Mouse (Mus musculus) liver, embryonic 16.5 days (tissue): Measurements from ENCODE around the gene Gstm3. TPM values are rescaled to one million over a fixed set of nuclear protein-coding genes. Genes with fewer than 3 reads are reported as not detected.
"Not testable (repeated sequence)": the region's sequence is repeated elsewhere in the genome, so short reads cannot be mapped to it uniquely, and the experiment has no call there.

Experiments
- ATAC-seq: fragments of 200-750 bp; cut with Nextera tagmentation; 2 replicates; pipeline ENCODE4 v1.8.0; 2017; ENCODE audit warnings: low read depth, mild to moderate bottlenecking, moderate number of reproducible peaks, moderate library complexity
- H3K27ac ChIP-seq: fragments of 300-500 bp; sonication (generic); 2 replicates; pipeline ENCODE4 v1.5.1; 2014; ENCODE audit warnings: mild to moderate bottlenecking, low read length
- H3K27me3 ChIP-seq: fragments of 300-500 bp; sonication (generic); 2 replicates; pipeline ENCODE4 v1.6.1; 2014; ENCODE audit warnings: low read depth, low read length, mixed read lengths; ENCODE audit not compliant: control insufficient read depth, insufficient read depth
- H3K36me3 ChIP-seq: fragments of 300-500 bp; sonication (generic); 2 replicates; pipeline ENCODE4 v1.6.1; 2014; ENCODE audit warnings: mild to moderate bottlenecking; ENCODE audit not compliant: control insufficient read depth, insufficient read depth
- H3K4me1 ChIP-seq: fragments of 300-500 bp; sonication (generic); 2 replicates; pipeline ENCODE4 v1.6.1; 2014; ENCODE audit warnings: low read depth, low read length, mixed read lengths; ENCODE audit not compliant: control insufficient read depth
- H3K4me2 ChIP-seq: fragments of 300-500 bp; sonication (generic); 2 replicates; pipeline ENCODE4 v1.6.1; 2014; ENCODE audit warnings: low read depth, low read length, mixed read lengths
- H3K4me3 ChIP-seq: fragments of 300-500 bp; sonication (generic); 2 replicates; pipeline ENCODE4 v1.5.1; 2014; ENCODE audit warnings: low read depth, mild to moderate bottlenecking, low read length
- H3K9ac ChIP-seq: fragments of 300-500 bp; sonication (generic); 2 replicates; pipeline ENCODE4 v1.6.1; 2014; ENCODE audit warnings: low read depth, low read length
- H3K9me3 ChIP-seq: fragments of 300-500 bp; sonication (generic); replicated peaks from 2 replicates; pipeline ENCODE4 v1.6.1; 2016; ENCODE audit warnings: low read length; ENCODE audit not compliant: control insufficient read depth
- WGBS: fragments of 180-500 bp; shearing (Covaris S2); extraction: QIAGEN DNeasy Blood & Tissue Kit; methylation state at CpG from one replicate; pipeline ENCODE4 v1.1.7; 2014; ENCODE audit not compliant: insufficient replicate concordance; 5-methylcytosine and 5-hydroxymethylcytosine counted together
- polyA plus RNA-seq: library from polyadenylated mRNA; unstranded; fragments of >200 nt; fragmentation: Nextera tagmentation; extraction: Ambion mirVana; gene quantifications from 2 replicates; pipeline ENCODE4 v1.2.1, GENCODE M21; 2015

Gene Gstm3
- polyA plus RNA-seq, 1 experiment from 2014 or later: 16.3 TPM

DNA sequence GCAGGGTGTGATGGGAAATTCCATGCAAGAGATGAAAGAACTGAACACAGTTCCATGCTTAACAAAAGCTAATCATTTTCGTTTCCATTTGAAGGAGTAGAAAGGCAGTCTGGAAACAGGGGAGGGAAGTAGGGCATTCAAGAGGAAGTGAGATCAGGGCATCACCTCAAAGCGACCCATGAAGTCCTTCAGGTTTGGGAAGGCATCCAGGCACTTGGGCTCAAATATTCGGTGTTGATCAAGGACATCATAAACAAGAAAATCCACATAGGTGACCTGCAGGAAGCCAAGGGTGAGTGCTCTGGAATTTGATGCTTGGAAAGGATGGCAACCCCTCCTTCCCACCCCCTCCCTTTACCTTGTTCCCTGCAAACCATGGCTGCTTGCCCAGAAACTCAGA is 14.7 kb upstream of the Gstm3 start:
- ATAC-seq: no peak
- Histone ChIP-seq H3K4me2 (no peak overlapping the region), H3K4me1 (peaks cover 4% of the 10 kb centered on the region), H3K36me3 (no peaks in the 10 kb centered on the region), H3K4me3 (no peak overlapping the region), H3K27me3 (no peaks in the 10 kb centered on the region), H3K9me3 (no peaks in the 10 kb centered on the region), H3K9ac (no peak overlapping the region), H3K27ac (no peak overlapping the region)
- WGBS: 42% methylated on average over 3 of the region's 3 CpGs

- Histone ChIP-seq H3K27ac (no peak overlapping the region), H3K4me1 (peaks cover 4% of the 10 kb centered on the region), H3K36me3 (no peaks in the 10 kb centered on the region), H3K4me3 (no peak overlapping the region), H3K4me2 (no peak overlapping the region), H3K9ac (no peak overlapping the region), H3K27me3 (no peaks in the 10 kb centered on the region), H3K9me3 (no peaks in the 10 kb centered on the region)
- WGBS: 45% methylated on average over 6 of the region's 6 CpGs
- ATAC-seq: no peak
Observed at GRCm38 (mm10) chr3:107982726-107983125, 13.6 kb upstream of the Gstm3 start.

DNA sequence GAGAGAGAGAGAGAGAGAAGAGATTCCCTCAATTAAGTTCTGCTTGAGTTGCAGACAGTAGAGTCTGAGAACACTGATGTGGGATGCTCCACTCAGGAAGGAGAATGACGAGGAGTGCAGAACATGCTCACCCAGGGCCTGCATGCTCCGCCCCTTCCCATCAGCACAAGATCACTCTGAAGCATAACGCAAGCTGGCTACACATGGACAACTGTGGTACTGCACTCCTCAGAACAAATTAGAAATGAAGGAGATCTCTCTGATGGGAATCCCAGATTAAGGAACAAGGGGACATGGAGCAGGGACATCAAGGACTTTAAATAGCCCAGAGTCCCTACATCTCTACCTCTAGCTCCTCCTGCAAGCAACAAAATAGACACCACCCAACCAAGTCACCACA is 12.2 kb upstream of the Gstm3 start:
- no peak for ATAC-seq
- WGBS: 54% methylated on average over 3 of the region's 3 CpGs
- Histone ChIP-seq H3K4me3 (no peak overlapping the region), H3K36me3 (no peaks in the 10 kb centered on the region), H3K27ac (no peak overlapping the region), H3K4me1 (peaks cover 4% of the 10 kb centered on the region), H3K9ac (no peak overlapping the region), H3K4me2 (no peak overlapping the region), H3K9me3 (no peaks in the 10 kb centered on the region), H3K27me3 (no peaks in the 10 kb centered on the region)

- WGBS: 41% methylated on average over 3 of the region's 3 CpGs
- Histone ChIP-seq H3K9me3 (no peaks in the 10 kb centered on the region), H3K4me1 (peaks cover 4% of the 10 kb centered on the region), H3K4me3 (no peak overlapping the region), H3K9ac (no peak overlapping the region), H3K4me2 (no peak overlapping the region), H3K36me3 (no peaks in the 10 kb centered on the region), H3K27ac (no peak overlapping the region), H3K27me3 (no peaks in the 10 kb centered on the region)
- ATAC-seq: peak; percentile 53; the same call in 1 of the 2 replicates
Observed at GRCm38 (mm10) chr3:107977691-107978090, 8.6 kb upstream of the Gstm3 start.

DNA sequence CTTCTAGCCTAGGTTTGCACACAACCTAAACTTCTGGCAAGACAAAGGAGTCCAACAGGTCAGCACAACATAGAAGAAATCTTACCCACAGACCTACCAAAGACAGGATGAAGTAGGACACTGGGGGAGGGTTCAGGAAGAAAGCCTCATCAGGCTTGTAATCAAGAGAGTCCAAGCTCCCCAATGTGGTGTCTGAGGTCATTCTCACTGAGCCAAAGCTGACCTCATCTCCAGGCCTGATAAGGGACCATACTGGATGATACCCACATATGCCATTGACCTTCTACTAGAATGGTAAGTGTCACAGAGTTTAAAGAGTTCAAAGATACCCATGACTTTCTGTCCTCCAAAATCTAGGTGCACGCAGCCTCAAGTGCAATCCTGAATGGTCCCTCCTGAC is 5.2 kb upstream of the Gstm3 start:
- Histone ChIP-seq H3K4me1 (peaks cover 4% of the 10 kb centered on the region; the same call in 1 of the 2 replicates), H3K27me3 (no peaks in the 10 kb centered on the region), H3K9ac (no peak overlapping the region), H3K4me2 (no peak overlapping the region), H3K4me3 (no peak overlapping the region), H3K9me3 (no peaks in the 10 kb centered on the region), H3K27ac (no peak overlapping the region), H3K36me3 (no peaks in the 10 kb centered on the region)
- ATAC-seq: no peak
- whole genome bisulfite sequencing: 59% methylated on average over 1 of the region's 1 CpGs

DNA sequence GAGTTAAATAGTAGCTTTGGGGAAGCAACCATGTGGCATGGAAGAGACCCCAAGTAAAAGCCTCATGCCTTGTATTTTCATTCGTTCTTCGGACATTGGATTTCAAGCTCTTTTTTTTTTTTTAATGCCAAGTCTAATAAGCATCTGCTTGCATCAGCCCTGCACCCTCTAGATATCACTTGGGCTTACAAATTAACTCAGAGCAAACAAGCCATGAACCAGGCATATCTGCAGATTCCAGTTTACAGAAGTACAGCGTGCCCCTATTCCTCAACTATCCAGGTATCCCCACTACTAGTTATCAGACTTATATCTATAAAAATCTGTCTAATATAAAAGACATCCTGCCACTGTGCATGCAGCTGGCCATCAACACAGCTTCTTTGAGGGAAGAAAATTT is 3.0 kb upstream of the Gstm3 start:
- no peaks in the 10 kb centered on the region for H3K9me3 ChIP-seq
- WGBS: 62% methylated on average over 3 of the region's 3 CpGs
- H3K27me3 ChIP-seq: no peaks in the 10 kb centered on the region
- H3K9ac ChIP-seq: no peak overlapping the region
- peak; percentile 60; the same call in 1 of the 2 replicates for ATAC-seq
- H3K36me3 ChIP-seq: no peaks in the 10 kb centered on the region
- no peak overlapping the region for H3K27ac ChIP-seq
- peaks cover 4% of the 10 kb centered on the region; the same call in 1 of the 2 replicates for H3K4me1 ChIP-seq
- no peak overlapping the region for H3K4me2 ChIP-seq
- no peak overlapping the region for H3K4me3 ChIP-seq

- H3K9me3 ChIP-seq, H3K4me1 ChIP-seq, H3K27me3 ChIP-seq, H3K4me3 ChIP-seq, H3K4me2 ChIP-seq, H3K36me3 ChIP-seq, ATAC-seq, H3K27ac ChIP-seq, H3K9ac ChIP-seq: not testable (repeated sequence)
- WGBS: 37% methylated on average over 3 of the region's 3 CpGs
Observed at GRCm38 (mm10) chr3:107971101-107971500, 2.0 kb upstream of the Gstm3 start.

GRCm38 (mm10) chr3:107966631-107967030 is 2.5 kb downstream of the Gstm3 start:
- WGBS: 76% methylated on average over 5 of the region's 5 CpGs
- Histone ChIP-seq H3K27ac (no peak overlapping the region), H3K36me3 (no peaks in the 10 kb centered on the region), H3K9ac (no peak overlapping the region), H3K4me3 (no peak overlapping the region), H3K4me1 (peaks cover 11% of the 10 kb centered on the region), H3K9me3 (no peaks in the 10 kb centered on the region), H3K4me2 (no peak overlapping the region), H3K27me3 (no peaks in the 10 kb centered on the region)
- no peak for ATAC-seq

GRCm38 (mm10) chr3:107965592-107965991 is 3.5 kb downstream of the Gstm3 start:
- Histone ChIP-seq H3K4me2 (no peak overlapping the region), H3K36me3 (no peaks in the 10 kb centered on the region), H3K27me3 (no peaks in the 10 kb centered on the region), H3K4me3 (no peak overlapping the region), H3K4me1 (peaks cover 11% of the 10 kb centered on the region), H3K9ac (no peak overlapping the region), H3K9me3 (no peaks in the 10 kb centered on the region), H3K27ac (no peak overlapping the region)
- ATAC-seq: no peak
- WGBS: 56% methylated on average over 1 of the region's 1 CpGs
